In the genomic region with DNA sequence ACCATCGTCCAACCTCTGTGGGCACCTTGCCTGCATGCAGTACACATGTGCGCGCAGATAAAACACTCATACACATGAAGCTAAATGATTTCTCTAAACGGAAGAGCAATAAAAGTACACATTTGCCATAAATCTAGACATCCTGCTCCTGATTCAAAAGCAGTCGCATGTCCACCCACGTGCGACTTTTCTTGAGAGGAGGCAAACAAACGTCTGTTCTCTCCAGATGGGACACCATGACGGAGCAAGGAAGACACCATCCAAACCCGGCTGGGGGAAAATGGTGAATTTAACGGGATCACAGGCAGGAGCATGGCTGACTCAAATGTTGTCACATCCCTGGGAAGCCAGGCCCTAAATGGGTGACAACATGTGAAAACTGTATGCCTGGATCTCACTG, we compare ENCODE assay signal across 32 mouse cellular contexts. TPM values are rescaled to one million over a fixed set of nuclear protein-coding genes. Genes with fewer than 3 reads are reported as not detected.
DNase-seq lines count a peak whose midpoint lies in the region; ATAC-seq and TF ChIP-seq lines count a peak whose summit lies in the region.
"Had no signal": no experiment of that assay in that cellular context is flagged by ENCODE, and none has a peak within 500 bp of the region (broad histone marks: within the 10 kb centered on the region; RNA-seq: fewer than 3 reads in every experiment).

No protein-coding gene starts in this region.

- 81% methylated on average over 11 of the region's 11 CpGs for WGBS in liver, postnatal 0 days (ENCODE audit: insufficient replicate concordance)
- 91% methylated on average over 11 of the region's 11 CpGs for WGBS in limb, embryonic 10.5 days

- H3K9ac ChIP-seq in liver, postnatal 0 days (replicated peaks) = no peak overlapping the region
- H3K9ac ChIP-seq: forebrain, embryonic 15.5 days; heart, embryonic 12.5 days; limb, embryonic 15.5 days; liver, embryonic 14.5 days; lung, embryonic 15.5 days; midbrain, embryonic 13.5 days; stomach, embryonic 15.5 days had no signal

- H3K27ac ChIP-seq in liver, postnatal 0 days (ENCODE audit: low read depth) = no peak overlapping the region
- H3K27ac ChIP-seq in limb, embryonic 10.5 days = no peak overlapping the region
- H3K27ac ChIP-seq: embryonic facial prominence, embryonic 10.5 days; forebrain, embryonic 15.5 days; hindbrain, embryonic 10.5 days; limb, embryonic 15.5 days; liver, embryonic 14.5 days; lung, embryonic 15.5 days; midbrain, embryonic 13.5 days; stomach, embryonic 15.5 days had no signal

- peaks cover 5% of the 10 kb centered on the region; the same call in 1 of the 2 replicates for H3K4me1 ChIP-seq in liver, postnatal 0 days (ENCODE audit: insufficient read depth)
- peaks cover 26% of the 10 kb centered on the region for H3K4me1 ChIP-seq in limb, embryonic 10.5 days

- no peak overlapping the region for H3K4me2 ChIP-seq in liver, postnatal 0 days (ENCODE audit: low read depth, low read length)
- H3K4me2 ChIP-seq: forebrain, embryonic 15.5 days; heart, embryonic 12.5 days; limb, embryonic 15.5 days; lung, embryonic 15.5 days; midbrain, embryonic 13.5 days; stomach, embryonic 15.5 days had no signal

- H3K36me3 ChIP-seq in liver, postnatal 0 days (replicated peaks; ENCODE audit: insufficient read depth, low read length) = no peaks in the 10 kb centered on the region
- no peaks in the 10 kb centered on the region for H3K36me3 ChIP-seq in limb, embryonic 10.5 days
- H3K36me3 ChIP-seq: embryonic facial prominence, embryonic 10.5 days; forebrain, embryonic 15.5 days; heart, embryonic 12.5 days; hindbrain, embryonic 10.5 days; limb, embryonic 15.5 days; lung, embryonic 15.5 days; midbrain, embryonic 13.5 days; stomach, embryonic 15.5 days had no signal

- H3K27me3 ChIP-seq in liver, postnatal 0 days (ENCODE audit: insufficient read depth, low read length) = no peaks in the 10 kb centered on the region
- peaks cover 16% of the 10 kb centered on the region; the same call in 1 of the 2 replicates for H3K27me3 ChIP-seq in limb, embryonic 10.5 days (ENCODE audit: low read depth, poor library complexity, severe bottlenecking)
- H3K27me3 ChIP-seq: forebrain, embryonic 15.5 days; limb, embryonic 15.5 days; stomach, embryonic 15.5 days had no signal

- peak; percentile 42 for ATAC-seq in frontal cortex, adult (ENCODE audit: low TSS enrichment)
- no peak for ATAC-seq in liver, postnatal 0 days
- ATAC-seq: forebrain, embryonic 15.5 days; hindbrain, embryonic 16.5 days; intestine, embryonic 16.5 days; midbrain, embryonic 13.5 days had no signal

- H3K9me3 ChIP-seq in liver, postnatal 0 days (ENCODE audit: low read length) = no peaks in the 10 kb centered on the region
- H3K9me3 ChIP-seq in limb, embryonic 10.5 days (replicated peaks) = no peaks in the 10 kb centered on the region
- H3K9me3 ChIP-seq: embryonic facial prominence, embryonic 10.5 days; forebrain, embryonic 15.5 days; heart, embryonic 12.5 days; hindbrain, embryonic 10.5 days; limb, embryonic 15.5 days; lung, embryonic 15.5 days; midbrain, embryonic 13.5 days; stomach, embryonic 15.5 days had no signal

- no peak for TF ChIP-seq EP300 in liver, postnatal 0 days (IDR thresholded peaks at IDR 0.05; ENCODE audit: low read depth)

- no peak for DNase-seq in frontal cortex, postnatal 25 days (ENCODE audit: low spot score in 2 of 2)
- peak; percentile 65 for DNase-seq in right cerebral cortex, adult 18-20 months
- no peak for DNase-seq in right cerebral cortex, postnatal 4 days
- DNase-seq in right cerebral cortex, adult 2 months (ENCODE audit: low spot score in 2 of 2) = peak; percentile 49 to 56
- DNase-seq in liver, postnatal 0 days = no peak
- DNase-seq in limb, embryonic 10.5 days (ENCODE audit: low spot score) = no peak
- DNase-seq in heart, adult 8-10 months (ENCODE audit: low spot score) = no peak
- DNase-seq: adrenal gland, postnatal 14 days; cerebellum, adult 11 months; cerebellum, postnatal 10 days; heart, postnatal 10 days; kidney, postnatal 36 days; lung, postnatal 36 days; thymus, adult 18-20 months; thymus, postnatal 4 days had no signal

- TF ChIP-seq CTCF in liver, postnatal 0 days (IDR thresholded peaks at IDR 0.05; ENCODE audit: low read depth) = no peak

- H3K4me3 ChIP-seq in liver, postnatal 0 days (ENCODE audit: low read depth, low read length) = no peak overlapping the region
- no peak overlapping the region for H3K4me3 ChIP-seq in limb, embryonic 10.5 days
- H3K4me3 ChIP-seq: embryonic facial prominence, embryonic 10.5 days; forebrain, embryonic 15.5 days; heart, embryonic 12.5 days; hindbrain, embryonic 10.5 days; limb, embryonic 15.5 days; lung, embryonic 15.5 days; megakaryocyte, embryonic 14.5 days; midbrain, embryonic 13.5 days; stomach, embryonic 15.5 days had no signal

RNA-seq across cellular contexts. Expression of a gene that starts 14.4 kb away (rescaled TPM):
- 65.3 and 72.4 TPM in 2 replicates for polyA plus RNA-seq in liver, postnatal 0 days (2015; fragmentation: Nextera tagmentation; extraction: Ambion mirVana)
- polyA plus RNA-seq in limb, embryonic 10.5 days (2016; fragmentation: Nextera tagmentation; extraction: Ambion mirVana) = 28.5 and 43.4 TPM in 2 replicates
- 100 to 1,000 TPM; 346 to 908 (median 654) TPM for total RNA-seq in heart, adult 8-10 months (2022)

RNA-seq across cellular contexts. Expression of a gene that starts 18.4 kb away (rescaled TPM):
- polyA plus RNA-seq in liver, postnatal 0 days (2015; fragmentation: Nextera tagmentation; extraction: Ambion mirVana) = 19.2 and 21.8 TPM in 2 replicates
- 0.58 and 0.84 TPM in 2 replicates for polyA plus RNA-seq in limb, embryonic 10.5 days (2016; fragmentation: Nextera tagmentation; extraction: Ambion mirVana)
- total RNA-seq in heart, adult 8-10 months (2022) = 100 to 1,000 TPM; 271 to 333 (median 312) TPM
- total RNA-seq: granulocyte monocyte progenitor cell, adult 5-6 weeks; monocyte, adult 5-6 weeks; neutrophil, adult 5-6 weeks had no signal

RNA-seq across cellular contexts. Expression of a gene that starts 33.4 kb away (rescaled TPM):
- not detected in 2 replicates for polyA plus RNA-seq in liver, postnatal 0 days (2015; fragmentation: Nextera tagmentation; extraction: Ambion mirVana)
- polyA plus RNA-seq in limb, embryonic 10.5 days (2016; fragmentation: Nextera tagmentation; extraction: Ambion mirVana) = 0.60 and 2.0 TPM in 2 replicates
- total RNA-seq in heart, adult 8-10 months (2022) = 1 to 10 TPM in 3 of 4 experiments, not detected in 1; 2.5 to 3.3 (median 3.2) TPM
- total RNA-seq: adrenal gland, postnatal 14 days; granulocyte monocyte progenitor cell, adult 5-6 weeks; monocyte, adult 5-6 weeks; neutrophil, adult 5-6 weeks had no signal
- polyA plus RNA-seq: cortical plate, adult 2 months; liver, embryonic 14.5 days had no signal

RNA-seq across cellular contexts. Expression of a gene that starts 50.6 kb away (rescaled TPM):
- polyA plus RNA-seq in liver, postnatal 0 days (2015; fragmentation: Nextera tagmentation; extraction: Ambion mirVana) = 12.9 and 14.7 TPM in 2 replicates
- polyA plus RNA-seq in limb, embryonic 10.5 days (2016; fragmentation: Nextera tagmentation; extraction: Ambion mirVana) = 27.2 and 42.1 TPM in 2 replicates
- total RNA-seq in heart, adult 8-10 months (2022) = 10 to 100 TPM; 31.7 to 35.2 (median 34.7) TPM

RNA-seq across cellular contexts. Expression of a gene that starts 53.1 kb away (rescaled TPM):
- polyA plus RNA-seq in liver, postnatal 0 days (2015; fragmentation: Nextera tagmentation; extraction: Ambion mirVana) = not detected in 2 replicates
- 0.73 and 0.96 TPM in 2 replicates for polyA plus RNA-seq in limb, embryonic 10.5 days (2016; fragmentation: Nextera tagmentation; extraction: Ambion mirVana)
- 1 to 10 TPM; 1.1 to 2.5 (median 2.0) TPM for total RNA-seq in heart, adult 8-10 months (2022)
- total RNA-seq: granulocyte monocyte progenitor cell, adult 5-6 weeks; monocyte, adult 5-6 weeks; neutrophil, adult 5-6 weeks had no signal

Comparison
In these comparisons a context has a peak if more than half of its experiments do, and no peak if none do; other contexts are left out.
1. DNase-seq: peak in right cerebral cortex, adult 18-20 months (single experiment) and right cerebral cortex, adult 2 months (2 of 2); none in frontal cortex, postnatal 25 days (0 of 2), right cerebral cortex, postnatal 4 days (single experiment), liver, postnatal 0 days (single experiment), limb, embryonic 10.5 days (single experiment) and heart, adult 8-10 months (single experiment).
2. RNA of a gene that starts 18.4 kb away (polyA plus RNA-seq): 19.2 to 21.8 TPM in liver, postnatal 0 days; 0.58 to 0.84 TPM in limb, embryonic 10.5 days; every median in the first group is over 10 times any median in the second.